Mouse (Mus musculus): Measurements from ENCODE around the gene Mymx. TPM values are rescaled to one million over a fixed set of nuclear protein-coding genes. Genes with fewer than 3 reads are reported as not detected.
"Not testable (repeated sequence)": the region's sequence is repeated elsewhere in the genome, so short reads cannot be mapped to it uniquely, and the experiment has no call there.

Mymx gene
- polyA plus RNA-seq, 1 experiment from 2014 or later, result not detected

GRCm38 (mm10) chr17:45626577-45627134 lies 24.8 kb upstream of the Mymx start:
- WGBS, result 23% methylated on average over 15 of the region's 15 CpGs
- H3K4me2 ChIP-seq (replicated peaks), result peak overlapping the region; percentile 38
- no peaks in the 10 kb centered on the region for H3K9me3 ChIP-seq
- H3K9ac ChIP-seq (replicated peaks), result no peak overlapping the region
- H3K27ac ChIP-seq (replicated peaks), result no peak overlapping the region
- H3K36me3 ChIP-seq, result no peaks in the 10 kb centered on the region
- H3K4me3 ChIP-seq, result no peak overlapping the region
- ATAC-seq (ENCODE audit: low FRiP score, low read depth), result no peak
- H3K27me3 ChIP-seq, result 0 out of 2 replicates have a peak, but pooled peaks cover 7% of the 10 kb centered on the region
- peaks cover 16% of the 10 kb centered on the region for H3K4me1 ChIP-seq

- not testable (repeated sequence) for H3K27ac ChIP-seq (replicated peaks); ATAC-seq (ENCODE audit: low FRiP score, low read depth); H3K9me3 ChIP-seq; H3K4me2 ChIP-seq (replicated peaks); H3K9ac ChIP-seq (replicated peaks); H3K4me3 ChIP-seq; H3K36me3 ChIP-seq; H3K27me3 ChIP-seq
- WGBS, result 91% methylated on average over 8 of the region's 8 CpGs
- peaks cover 13% of the 10 kb centered on the region for H3K4me1 ChIP-seq
These were observed 21.5 kb upstream of the Mymx start for GRCm38 (mm10) chr17:45623425-45623824.

GRCm38 (mm10) chr17:45619386-45620256 lies 17.7 kb upstream of the Mymx start:
- Histone ChIP-seq H3K4me3 (0 out of 2 replicates have a peak overlapping the region, but pooled peaks have one; percentile 10), H3K4me2 (replicated peaks) (peak overlapping the region; percentile 36), H3K27ac (replicated peaks) (no peak overlapping the region), H3K4me1 (peaks cover 8% of the 10 kb centered on the region), H3K27me3 (no peaks in the 10 kb centered on the region), H3K9me3 (no peaks in the 10 kb centered on the region), H3K9ac (replicated peaks) (peak overlapping the region; percentile 39; the same call in 1 of the 2 replicates), H3K36me3 (no peaks in the 10 kb centered on the region)
- no peak for ATAC-seq (ENCODE audit: low FRiP score, low read depth)
- WGBS, result 31% methylated on average over 20 of the region's 20 CpGs

GRCm38 (mm10) chr17:45618941-45619385 lies 17.1 kb upstream of the Mymx start:
- WGBS, result 13% methylated on average over 8 of the region's 8 CpGs
- Histone ChIP-seq H3K36me3 (no peaks in the 10 kb centered on the region), H3K4me1 (peaks cover 8% of the 10 kb centered on the region), H3K9me3 (no peaks in the 10 kb centered on the region), H3K4me3 (0 out of 2 replicates have a peak overlapping the region, but pooled peaks have one; percentile 10), H3K27ac (replicated peaks) (no peak overlapping the region), H3K27me3 (no peaks in the 10 kb centered on the region), H3K4me2 (replicated peaks) (peak overlapping the region; percentile 36), H3K9ac (replicated peaks) (peak overlapping the region; percentile 39; the same call in 1 of the 2 replicates)
- no peak for ATAC-seq (ENCODE audit: low FRiP score, low read depth)

GRCm38 (mm10) chr17:45617655-45618054 lies 15.8 kb upstream of the Mymx start:
- H3K4me1 ChIP-seq, result peaks cover 8% of the 10 kb centered on the region
- ATAC-seq (ENCODE audit: low FRiP score, low read depth), result no peak
- no peak overlapping the region for H3K4me2 ChIP-seq (replicated peaks)
- no peak overlapping the region for H3K27ac ChIP-seq (replicated peaks)
- no peaks in the 10 kb centered on the region for H3K9me3 ChIP-seq
- H3K27me3 ChIP-seq, result no peaks in the 10 kb centered on the region
- WGBS, result 86% methylated on average over 6 of the region's 6 CpGs
- no peaks in the 10 kb centered on the region for H3K36me3 ChIP-seq
- H3K9ac ChIP-seq (replicated peaks), result no peak overlapping the region
- no peak overlapping the region for H3K4me3 ChIP-seq

- Histone ChIP-seq H3K27me3 (no peaks in the 10 kb centered on the region), H3K4me1 (peaks cover 8% of the 10 kb centered on the region), H3K9me3 (no peaks in the 10 kb centered on the region), H3K36me3 (no peaks in the 10 kb centered on the region), H3K27ac (replicated peaks) (no peak overlapping the region), H3K4me2 (replicated peaks) (no peak overlapping the region), H3K4me3 (no peak overlapping the region), H3K9ac (replicated peaks) (no peak overlapping the region)
- ATAC-seq (ENCODE audit: low FRiP score, low read depth), result no peak
- 94% methylated on average over 3 of the region's 3 CpGs for WGBS
These were observed 14.8 kb upstream of the Mymx start for GRCm38 (mm10) chr17:45616679-45617078.

- H3K27me3 ChIP-seq, result no peaks in the 10 kb centered on the region
- no peak overlapping the region for H3K9ac ChIP-seq (replicated peaks)
- H3K27ac ChIP-seq (replicated peaks), result no peak overlapping the region
- no peak overlapping the region for H3K4me2 ChIP-seq (replicated peaks)
- 67% methylated on average over 4 of the region's 4 CpGs for WGBS
- H3K4me3 ChIP-seq, result no peak overlapping the region
- H3K4me1 ChIP-seq, result peaks cover 8% of the 10 kb centered on the region
- ATAC-seq (ENCODE audit: low FRiP score, low read depth), result no peak
- no peaks in the 10 kb centered on the region for H3K9me3 ChIP-seq
- no peaks in the 10 kb centered on the region for H3K36me3 ChIP-seq
These were observed 14.2 kb upstream of the Mymx start for GRCm38 (mm10) chr17:45616046-45616650.

- no peaks in the 10 kb centered on the region for H3K36me3 ChIP-seq
- peaks cover 9% of the 10 kb centered on the region; the same call in 1 of the 2 replicates for H3K4me1 ChIP-seq
- no peak overlapping the region for H3K4me2 ChIP-seq (replicated peaks)
- H3K4me3 ChIP-seq, result no peak overlapping the region
- 93% methylated on average over 7 of the region's 7 CpGs for WGBS
- no peak overlapping the region for H3K9ac ChIP-seq (replicated peaks)
- ATAC-seq (ENCODE audit: low FRiP score, low read depth), result no peak
- no peak overlapping the region for H3K27ac ChIP-seq (replicated peaks)
- no peaks in the 10 kb centered on the region for H3K9me3 ChIP-seq
- no peaks in the 10 kb centered on the region for H3K27me3 ChIP-seq
These were observed 11.0 kb upstream of the Mymx start for GRCm38 (mm10) chr17:45612921-45613320.

GRCm38 (mm10) chr17:45612008-45612407 lies 10.1 kb upstream of the Mymx start:
- WGBS, result 86% methylated on average over 8 of the region's 8 CpGs
- Histone ChIP-seq H3K4me1 (peaks cover 9% of the 10 kb centered on the region; the same call in 1 of the 2 replicates), H3K4me3 (no peak overlapping the region), H3K36me3 (no peaks in the 10 kb centered on the region), H3K27ac (replicated peaks) (no peak overlapping the region), H3K9ac (replicated peaks) (no peak overlapping the region), H3K9me3 (no peaks in the 10 kb centered on the region), H3K4me2 (replicated peaks) (no peak overlapping the region), H3K27me3 (no peaks in the 10 kb centered on the region)
- no peak for ATAC-seq (ENCODE audit: low FRiP score, low read depth)

- no peaks in the 10 kb centered on the region for H3K9me3 ChIP-seq
- H3K4me2 ChIP-seq (replicated peaks), result no peak overlapping the region
- no peak overlapping the region for H3K4me3 ChIP-seq
- H3K27me3 ChIP-seq, result no peaks in the 10 kb centered on the region
- no peak overlapping the region for H3K27ac ChIP-seq (replicated peaks)
- 22% methylated on average over 5 of the region's 5 CpGs for WGBS
- H3K36me3 ChIP-seq, result no peaks in the 10 kb centered on the region
- no peak overlapping the region for H3K9ac ChIP-seq (replicated peaks)
- H3K4me1 ChIP-seq, result peaks cover 9% of the 10 kb centered on the region; the same call in 1 of the 2 replicates
- no peak for ATAC-seq (ENCODE audit: low FRiP score, low read depth)
These were observed 8.4 kb upstream of the Mymx start for GRCm38 (mm10) chr17:45610144-45610866.

GRCm38 (mm10) chr17:45608396-45608795 lies 6.5 kb upstream of the Mymx start:
- Histone ChIP-seq H3K9ac (replicated peaks) (no peak overlapping the region), H3K4me1 (peaks cover 9% of the 10 kb centered on the region; the same call in 1 of the 2 replicates), H3K27me3 (no peaks in the 10 kb centered on the region), H3K9me3 (no peaks in the 10 kb centered on the region), H3K27ac (replicated peaks) (no peak overlapping the region), H3K36me3 (no peaks in the 10 kb centered on the region), H3K4me2 (replicated peaks) (no peak overlapping the region), H3K4me3 (no peak overlapping the region)
- WGBS, result 91% methylated on average over 4 of the region's 4 CpGs
- no peak for ATAC-seq (ENCODE audit: low FRiP score, low read depth)

All from midbrain, embryonic 12.5 days (tissue).